Mouse (Mus musculus) forebrain, embryonic 16.5 days (tissue): ENCODE measurements at regions not wholly inside any gene's neighbourhood (a gene's known extent, or its start where the extent isn't known, plus 50 kb on each side); places are given as distances from the start of the nearest gene placed in this dataset.

Experiments
- ATAC-seq: fragments of 200-750 bp; cut with Nextera tagmentation; 2 replicates; pipeline ENCODE4 v1.8.0; 2017; ENCODE audit warnings: mild to moderate bottlenecking, moderate library complexity
- H3K27ac ChIP-seq: fragments of 300-500 bp; sonication (generic); 2 replicates; pipeline ENCODE4 v1.5.1; 2014; ENCODE audit warnings: low read length, control low read depth
- H3K27me3 ChIP-seq: fragments of 300-500 bp; sonication (generic); replicated peaks from 2 replicates; pipeline ENCODE4 v1.6.1; 2014; ENCODE audit warnings: low read length; ENCODE audit not compliant: control insufficient read depth, insufficient read depth
- H3K36me3 ChIP-seq: fragments of 300-500 bp; sonication (generic); 2 replicates; pipeline ENCODE4 v1.6.1; 2014; ENCODE audit not compliant: control insufficient read depth, insufficient read depth
- H3K4me1 ChIP-seq: fragments of 300-500 bp; sonication (generic); replicated peaks from 2 replicates; pipeline ENCODE4 v1.6.1; 2014; ENCODE audit warnings: low read length; ENCODE audit not compliant: control insufficient read depth, insufficient read depth
- H3K4me2 ChIP-seq: fragments of 300-500 bp; sonication (generic); 2 replicates; pipeline ENCODE4 v1.6.1; 2014; ENCODE audit warnings: mild to moderate bottlenecking, low read length, control low read depth
- H3K4me3 ChIP-seq: fragments of 300-500 bp; sonication (generic); replicated peaks from 2 replicates; pipeline ENCODE4 v1.5.1; 2014; ENCODE audit warnings: mild to moderate bottlenecking, low read length, control low read depth
- H3K9ac ChIP-seq: fragments of 300-500 bp; sonication (generic); replicated peaks from 2 replicates; pipeline ENCODE4 v1.6.1; 2014; ENCODE audit warnings: low read depth, low read length, control low read depth
- H3K9me3 ChIP-seq: fragments of 300-500 bp; sonication (generic); 2 replicates; pipeline ENCODE4 v1.6.1; 2016; ENCODE audit warnings: low read length; ENCODE audit not compliant: control insufficient read depth
- whole genome bisulfite sequencing: fragments of 180-500 bp; shearing (Covaris S2); extraction: QIAGEN DNeasy Blood & Tissue Kit; methylation state at CpG from one replicate; pipeline ENCODE4 v1.1.7; 2014; 5-methylcytosine and 5-hydroxymethylcytosine counted together

- 89% methylated on average over 2 of the region's 2 CpGs for WGBS
Observed at GRCm38 (mm10) chr12:74728866-74729265, 412.7 kb upstream of the Gm11042 start.

DNA sequence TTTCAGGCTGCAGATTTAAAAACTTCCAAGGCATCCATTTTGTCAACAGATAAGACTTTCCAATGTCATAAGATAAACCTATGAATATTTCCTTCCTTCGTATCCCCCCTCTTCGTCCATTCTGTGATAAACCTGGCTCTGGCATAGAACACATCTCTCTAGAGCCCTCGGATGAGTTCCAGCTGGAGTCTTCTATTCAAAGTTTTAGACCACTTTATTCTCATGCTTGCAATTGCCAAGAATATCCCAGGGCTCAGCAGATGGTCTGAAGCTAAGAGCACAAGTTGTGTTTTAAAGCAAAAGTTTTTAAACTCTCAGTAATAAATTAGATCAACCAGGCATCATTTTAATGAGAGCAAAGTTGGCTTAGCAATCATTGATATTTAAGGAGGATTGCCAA lies 363.0 kb upstream of the Gm11042 start:
- WGBS = 83% methylated on average over 3 of the region's 3 CpGs
- Histone ChIP-seq H3K9me3 (no peaks in the 10 kb centered on the region), H3K36me3 (no peaks in the 10 kb centered on the region), H3K27ac (no peak overlapping the region), H3K4me3 (no peak overlapping the region), H3K4me2 (no peak overlapping the region), H3K4me1 (no peaks in the 10 kb centered on the region), H3K27me3 (no peaks in the 10 kb centered on the region), H3K9ac (no peak overlapping the region)
- ATAC-seq = no peak

More at GRCm38 (mm10) chr12:74728866-74729265, 412.7 kb upstream of the Gm11042 start:
- H3K9me3 ChIP-seq = no peaks in the 10 kb centered on the region; the same call in 1 of the 2 replicates
- H3K27ac ChIP-seq = no peak overlapping the region
- no peaks in the 10 kb centered on the region for H3K27me3 ChIP-seq
- H3K4me3 ChIP-seq = no peak overlapping the region
- H3K9ac ChIP-seq = no peak overlapping the region
- no peaks in the 10 kb centered on the region for H3K4me1 ChIP-seq
- no peaks in the 10 kb centered on the region for H3K36me3 ChIP-seq
- H3K4me2 ChIP-seq = no peak overlapping the region
- no peak for ATAC-seq

- no peak overlapping the region for H3K4me2 ChIP-seq
- H3K4me3 ChIP-seq = no peak overlapping the region
- ATAC-seq = no peak
- H3K27ac ChIP-seq = no peak overlapping the region
- H3K27me3 ChIP-seq = no peaks in the 10 kb centered on the region
- 85% methylated on average over 2 of the region's 2 CpGs for WGBS
- H3K36me3 ChIP-seq = no peaks in the 10 kb centered on the region
- no peak overlapping the region for H3K9ac ChIP-seq
- H3K4me1 ChIP-seq = no peaks in the 10 kb centered on the region
- H3K9me3 ChIP-seq = no peaks in the 10 kb centered on the region
Observed at GRCm38 (mm10) chr12:74677835-74678234, 361.6 kb upstream of the Gm11042 start.

GRCm38 (mm10) chr12:74658406-74658805 lies 342.2 kb upstream of the Gm11042 start:
- Histone ChIP-seq H3K9ac (no peak overlapping the region), H3K36me3 (no peaks in the 10 kb centered on the region), H3K27me3 (no peaks in the 10 kb centered on the region), H3K4me3 (no peak overlapping the region), H3K27ac (no peak overlapping the region), H3K9me3 (no peaks in the 10 kb centered on the region), H3K4me1 (no peaks in the 10 kb centered on the region), H3K4me2 (no peak overlapping the region)
- no peak for ATAC-seq

DNA sequence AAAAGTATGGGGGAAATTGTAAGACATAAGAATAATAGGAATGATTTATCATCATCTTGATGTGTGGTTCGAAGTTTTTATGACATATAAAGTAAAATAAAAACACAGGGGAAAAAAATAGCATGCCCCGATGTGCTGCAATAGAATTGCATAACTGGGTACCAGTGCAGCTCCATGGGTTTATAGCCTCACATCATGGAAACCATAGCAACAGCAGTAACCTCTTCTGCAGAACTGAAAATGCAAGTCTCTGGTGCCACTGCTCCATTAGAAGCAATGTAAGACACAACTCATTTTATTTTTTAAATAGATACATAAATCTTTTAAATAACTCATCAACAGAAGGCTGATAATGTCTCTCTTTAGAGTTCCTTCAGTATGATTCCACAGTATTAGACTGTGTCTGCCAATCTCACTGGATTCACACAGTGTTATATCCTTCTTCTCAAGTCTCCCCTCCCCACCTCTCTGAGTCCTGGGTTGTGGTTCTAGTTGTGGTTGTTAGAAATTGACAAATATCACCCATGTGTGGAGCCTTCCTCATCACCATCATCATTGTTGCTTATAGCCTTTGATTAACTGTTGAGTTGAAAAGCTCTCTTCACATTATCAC lies 340.9 kb upstream of the Gm11042 start:
- Histone ChIP-seq H3K27ac (no peak overlapping the region), H3K4me1 (no peaks in the 10 kb centered on the region), H3K4me2 (no peak overlapping the region), H3K4me3 (no peak overlapping the region), H3K27me3 (no peaks in the 10 kb centered on the region), H3K9ac (no peak overlapping the region), H3K9me3 (no peaks in the 10 kb centered on the region), H3K36me3 (no peaks in the 10 kb centered on the region)
- ATAC-seq = no peak
- WGBS = 70% methylated on average over 2 of the region's 2 CpGs

DNA sequence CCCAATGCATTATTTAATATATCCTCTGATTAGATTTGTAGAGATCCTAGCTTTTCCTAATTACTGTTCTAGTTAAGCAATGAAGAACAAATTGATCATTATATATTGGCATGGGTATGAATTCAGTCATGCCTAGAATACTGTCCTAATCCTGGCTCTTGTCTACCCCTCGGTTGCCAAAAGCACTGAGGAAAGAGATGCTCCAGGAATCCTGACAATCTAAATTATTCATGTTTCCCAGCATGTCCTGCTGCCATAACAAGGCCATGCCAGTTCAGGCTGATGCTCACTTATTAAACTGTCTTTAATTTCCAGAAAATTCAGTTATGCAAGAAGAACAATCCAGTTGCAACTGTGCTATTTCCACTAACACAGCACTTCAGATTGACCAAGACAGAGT lies 335.1 kb upstream of the Gm11042 start:
- no peak overlapping the region for H3K27ac ChIP-seq
- no peaks in the 10 kb centered on the region for H3K27me3 ChIP-seq
- H3K36me3 ChIP-seq = no peaks in the 10 kb centered on the region
- H3K9ac ChIP-seq = no peak overlapping the region
- 69% methylated on average over 1 of the region's 1 CpGs for WGBS
- no peaks in the 10 kb centered on the region for H3K9me3 ChIP-seq
- H3K4me1 ChIP-seq = no peaks in the 10 kb centered on the region
- H3K4me3 ChIP-seq = no peak overlapping the region
- H3K4me2 ChIP-seq = no peak overlapping the region
- no peak for ATAC-seq

DNA sequence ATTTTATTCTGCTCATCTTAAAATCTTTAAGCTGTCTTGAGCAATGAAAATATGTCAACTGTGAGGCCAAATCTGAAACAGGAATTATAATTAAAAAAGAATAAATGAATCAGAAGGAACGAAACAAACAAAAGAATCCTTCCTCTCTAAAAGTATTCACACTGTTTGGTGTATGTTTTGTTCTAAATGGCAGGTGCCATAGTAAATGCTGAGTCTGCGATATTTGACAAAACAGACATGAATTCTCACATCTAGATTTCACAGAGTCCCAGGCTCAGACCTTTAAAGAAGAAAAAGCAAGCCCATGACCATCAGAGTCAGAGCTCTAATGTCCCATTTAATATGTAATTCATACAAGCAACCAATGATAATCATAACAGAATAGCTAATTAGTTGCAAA lies 316.6 kb upstream of the Gm11042 start:
- Histone ChIP-seq H3K4me3 (no peak overlapping the region), H3K4me1 (no peaks in the 10 kb centered on the region), H3K36me3 (no peaks in the 10 kb centered on the region), H3K27ac (no peak overlapping the region), H3K9ac (no peak overlapping the region), H3K27me3 (no peaks in the 10 kb centered on the region), H3K9me3 (no peaks in the 10 kb centered on the region), H3K4me2 (no peak overlapping the region)
- ATAC-seq = no peak
- 69% methylated on average over 2 of the region's 2 CpGs for WGBS

DNA sequence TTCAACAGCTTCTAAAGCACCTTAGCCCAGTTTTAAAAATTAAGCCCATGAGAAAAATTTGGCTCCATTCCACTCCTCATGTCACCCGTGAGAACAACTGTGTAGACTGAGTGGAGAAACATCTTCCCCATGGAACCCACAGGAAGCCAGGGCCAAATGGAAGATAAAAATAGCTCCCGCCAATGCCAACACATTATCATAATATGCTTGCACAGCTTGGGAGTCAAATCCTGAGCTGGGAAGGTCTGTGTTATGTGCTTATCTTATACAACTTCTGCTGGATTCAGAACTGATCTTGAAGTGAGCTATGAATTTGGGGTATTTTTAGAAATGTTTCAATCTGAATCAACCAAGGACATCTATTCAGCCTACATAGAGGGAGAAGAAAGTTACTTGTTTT lies 279.0 kb upstream of the Gm11042 start:
- H3K4me2 ChIP-seq = no peak overlapping the region
- 0 out of 2 replicates have a peak, but pooled peaks have one; percentile 28 for ATAC-seq
- H3K9me3 ChIP-seq = no peaks in the 10 kb centered on the region
- H3K36me3 ChIP-seq = no peaks in the 10 kb centered on the region
- no peaks in the 10 kb centered on the region for H3K27me3 ChIP-seq
- no peak overlapping the region for H3K27ac ChIP-seq
- no peak overlapping the region for H3K9ac ChIP-seq
- no peaks in the 10 kb centered on the region for H3K4me1 ChIP-seq
- 74% methylated on average over 2 of the region's 2 CpGs for WGBS
- H3K4me3 ChIP-seq = no peak overlapping the region

DNA sequence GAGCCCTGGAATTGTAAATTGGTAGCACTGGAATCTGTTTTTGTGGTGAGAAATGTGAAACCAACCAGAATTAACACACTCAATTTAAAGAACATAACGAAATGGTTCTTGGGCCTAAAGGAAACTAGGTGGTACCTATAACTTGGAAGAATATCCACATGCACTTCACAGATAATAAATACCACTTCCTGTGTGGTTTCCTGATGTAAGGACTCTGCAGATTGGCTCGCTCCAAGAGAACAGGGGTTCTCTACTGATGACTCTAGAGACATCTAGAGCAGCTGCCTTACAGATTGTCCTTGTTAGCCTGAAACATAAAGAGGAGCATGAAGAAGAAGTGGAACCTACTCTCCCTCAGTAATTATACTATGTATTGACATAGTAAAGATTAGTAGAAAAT lies 238.4 kb upstream of the Gm11042 start:
- 78% methylated on average over 2 of the region's 2 CpGs for WGBS
- no peaks in the 10 kb centered on the region for H3K36me3 ChIP-seq
- H3K9me3 ChIP-seq = no peaks in the 10 kb centered on the region
- H3K27me3 ChIP-seq = no peaks in the 10 kb centered on the region
- H3K4me1 ChIP-seq = no peaks in the 10 kb centered on the region
- H3K4me2 ChIP-seq = no peak overlapping the region
- no peak overlapping the region for H3K27ac ChIP-seq
- ATAC-seq = no peak
- no peak overlapping the region for H3K9ac ChIP-seq
- no peak overlapping the region for H3K4me3 ChIP-seq

- no peak overlapping the region for H3K4me3 ChIP-seq
- H3K9me3 ChIP-seq = no peaks in the 10 kb centered on the region
- no peaks in the 10 kb centered on the region for H3K4me1 ChIP-seq
- H3K9ac ChIP-seq = no peak overlapping the region
- no peak overlapping the region for H3K4me2 ChIP-seq
- no peaks in the 10 kb centered on the region for H3K36me3 ChIP-seq
- H3K27ac ChIP-seq = no peak overlapping the region
- ATAC-seq = no peak
- H3K27me3 ChIP-seq = no peaks in the 10 kb centered on the region
- 96% methylated on average over 2 of the region's 2 CpGs for WGBS
Observed at GRCm38 (mm10) chr12:74544172-74544571, 228.0 kb upstream of the Gm11042 start.
